Mouse (Mus musculus): Measurements from ENCODE around the gene Ninl. TPM values are rescaled to one million over a fixed set of nuclear protein-coding genes. Genes with fewer than 3 reads are reported as not detected.

The Ninl gene
- 5.0 and 6.8 TPM in 2 replicates for polyA plus RNA-seq (2015; fragmentation: Nextera tagmentation; extraction: Ambion mirVana)

DNA sequence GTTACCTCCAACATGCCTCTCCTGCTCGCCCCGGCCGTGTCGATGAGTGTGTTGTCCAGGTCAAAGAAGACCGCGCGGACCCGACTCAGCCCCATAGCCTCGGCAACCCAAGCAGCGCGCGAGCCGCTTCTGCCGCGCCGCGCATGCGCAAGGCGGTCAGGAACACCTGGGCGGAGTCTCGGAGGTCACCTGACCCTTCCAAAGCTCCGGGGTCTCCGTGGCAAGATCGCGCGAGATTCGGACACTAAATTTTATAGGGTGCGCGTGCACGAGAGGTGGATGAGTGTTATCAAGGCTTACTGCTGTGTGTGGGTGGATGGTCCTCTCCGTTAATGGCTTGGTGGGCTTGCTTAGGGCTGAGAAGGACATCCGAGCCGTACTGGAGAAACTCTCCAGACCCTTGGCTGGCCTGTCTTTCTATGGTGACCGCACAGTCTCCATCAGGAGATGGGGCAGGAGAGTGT, at the start of gene Ninl, which contains the start of gene Nanp:
Ninl (minus strand) TSS at position 151 of the 464 bp plus-strand sequence.
Nanp (minus strand) TSS at position 167 of the 464 bp plus-strand sequence.
- Histone ChIP-seq H3K4me2 (peak within 1 kb of the TSS; percentile 79), H3K4me3 (peak within 1 kb of the TSS; percentile 92), H3K27ac (peak within 1 kb of the TSS; percentile 73), H3K9me3 (no peaks in the 10 kb centered on the region), H3K4me1 (replicated peaks) (peaks cover 18% of the 10 kb centered on the region), H3K36me3 (no peaks in the 10 kb centered on the region), H3K9ac (peak within 1 kb of the TSS; percentile 97), H3K27me3 (no peaks in the 10 kb centered on the region)
- ATAC-seq (ENCODE audit: low FRiP score), result peak; percentile 97
- WGBS, result 2% methylated on average over 34 of the region's 34 CpGs

DNA sequence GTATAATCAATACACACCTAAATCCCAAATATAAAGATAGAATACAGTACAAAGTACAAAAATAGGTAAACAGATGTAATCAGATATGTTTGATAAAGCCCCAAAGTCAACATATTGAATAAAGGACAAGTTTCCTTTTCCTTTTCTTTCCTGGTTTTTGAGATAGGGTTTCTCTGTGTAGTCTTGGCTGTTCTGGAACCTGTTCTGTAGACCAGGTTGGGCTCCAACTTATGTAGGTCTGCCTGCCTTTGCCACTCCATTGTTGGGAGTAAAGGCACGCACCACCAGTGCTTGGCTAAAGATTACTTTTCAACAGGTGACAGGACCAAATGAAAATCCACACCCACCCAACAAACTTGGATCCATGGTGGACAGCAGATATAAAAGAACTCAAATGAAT, 17.5 kb upstream of the Ninl start:
- WGBS, result 97% methylated on average over 1 of the region's 1 CpGs
- no peaks in the 10 kb centered on the region for H3K27me3 ChIP-seq
- peaks cover 3% of the 10 kb centered on the region; the same call in 1 of the 2 replicates for H3K9me3 ChIP-seq
- no peak overlapping the region for H3K9ac ChIP-seq
- no peak overlapping the region for H3K4me3 ChIP-seq
- no peaks in the 10 kb centered on the region for H3K4me1 ChIP-seq (replicated peaks)
- no peaks in the 10 kb centered on the region for H3K36me3 ChIP-seq
- ATAC-seq (ENCODE audit: low FRiP score), result no peak
- H3K27ac ChIP-seq, result no peak overlapping the region
- H3K4me2 ChIP-seq, result no peak overlapping the region

DNA sequence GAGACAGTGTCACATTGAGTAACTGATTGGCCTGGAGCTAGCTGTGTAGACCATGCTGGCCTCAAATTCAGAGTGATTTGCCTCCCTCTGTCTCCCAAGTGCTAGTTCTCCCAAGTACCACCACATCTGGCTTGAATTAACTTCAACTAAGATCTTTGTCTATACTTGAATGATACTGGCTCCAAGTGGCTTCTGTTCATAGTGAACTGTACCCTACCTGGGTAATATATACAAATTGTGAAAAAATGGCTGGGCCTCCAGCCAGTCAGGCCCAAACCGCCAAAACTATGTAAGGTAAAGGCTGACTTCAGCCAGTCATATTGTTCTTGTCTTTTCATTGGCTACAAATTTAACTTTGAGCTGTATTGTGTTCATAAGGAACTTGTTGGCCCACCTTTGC, 1.2 kb upstream of the Ninl start:
- Histone ChIP-seq H3K4me3 (no peak overlapping the region), H3K4me1 (replicated peaks) (peaks cover 18% of the 10 kb centered on the region), H3K9ac (no peak overlapping the region), H3K9me3 (no peaks in the 10 kb centered on the region), H3K36me3 (no peaks in the 10 kb centered on the region), H3K4me2 (0 out of 2 replicates have a peak overlapping the region, but pooled peaks have one; percentile 79), H3K27me3 (no peaks in the 10 kb centered on the region), H3K27ac (no peak overlapping the region)
- WGBS, result 85% methylated on average over 1 of the region's 1 CpGs
- no peak for ATAC-seq (ENCODE audit: low FRiP score)

DNA sequence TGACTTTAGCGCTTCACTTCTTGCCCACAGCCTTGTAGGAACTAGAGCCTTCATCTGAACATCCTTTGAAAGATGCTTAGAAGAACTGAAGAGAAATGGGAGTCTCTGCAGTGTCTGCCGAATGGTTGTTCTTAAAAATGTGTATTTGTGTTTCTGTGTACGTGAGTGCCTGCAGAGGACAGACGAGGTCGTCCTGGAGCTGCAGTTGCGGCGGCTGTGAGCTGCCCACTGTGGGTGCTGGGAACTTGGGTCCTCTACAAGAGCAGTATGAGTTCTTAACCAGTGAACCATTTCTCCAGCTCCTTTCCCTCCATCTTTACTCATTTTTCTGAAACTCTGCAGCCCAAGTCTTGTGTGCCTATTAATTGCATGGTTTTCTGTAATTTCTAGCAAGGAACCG, 544 bp upstream of the Ninl start:
- Histone ChIP-seq H3K9me3 (no peaks in the 10 kb centered on the region), H3K27me3 (no peaks in the 10 kb centered on the region), H3K36me3 (no peaks in the 10 kb centered on the region), H3K4me1 (replicated peaks) (peaks cover 18% of the 10 kb centered on the region), H3K9ac (peak overlapping the region; percentile 97), H3K4me3 (peak overlapping the region; percentile 92), H3K27ac (peak overlapping the region; percentile 67; the same call in 1 of the 2 replicates), H3K4me2 (peak overlapping the region; percentile 79)
- peak; percentile 52 for ATAC-seq (ENCODE audit: low FRiP score)
- WGBS, result 40% methylated on average over 8 of the region's 8 CpGs

DNA sequence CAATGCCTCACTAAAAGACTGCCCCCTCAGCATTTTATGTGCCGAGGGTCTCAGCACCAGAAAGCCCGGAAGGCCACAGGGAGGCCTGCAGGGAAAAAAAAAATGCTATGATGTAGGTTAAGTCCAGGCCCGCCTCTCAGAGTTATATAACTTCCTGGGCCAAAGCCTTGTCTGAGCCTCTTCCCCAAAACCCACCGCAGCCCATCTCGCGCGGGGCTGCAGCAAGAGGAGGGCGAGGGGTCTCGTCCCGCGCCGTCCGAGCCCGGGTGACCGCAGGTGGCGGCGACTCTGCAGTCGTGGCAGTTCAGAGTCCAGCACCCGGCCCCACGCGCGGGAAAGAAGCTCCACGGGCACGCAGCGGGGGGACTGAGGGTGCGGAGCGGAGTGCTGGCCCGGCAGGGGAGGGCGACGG, 365 bp downstream of the Ninl start:
- ATAC-seq (ENCODE audit: low FRiP score), result no peak
- WGBS, result under 1% methylated on average over 30 of the region's 30 CpGs
- no peaks in the 10 kb centered on the region for H3K36me3 ChIP-seq

DNA sequence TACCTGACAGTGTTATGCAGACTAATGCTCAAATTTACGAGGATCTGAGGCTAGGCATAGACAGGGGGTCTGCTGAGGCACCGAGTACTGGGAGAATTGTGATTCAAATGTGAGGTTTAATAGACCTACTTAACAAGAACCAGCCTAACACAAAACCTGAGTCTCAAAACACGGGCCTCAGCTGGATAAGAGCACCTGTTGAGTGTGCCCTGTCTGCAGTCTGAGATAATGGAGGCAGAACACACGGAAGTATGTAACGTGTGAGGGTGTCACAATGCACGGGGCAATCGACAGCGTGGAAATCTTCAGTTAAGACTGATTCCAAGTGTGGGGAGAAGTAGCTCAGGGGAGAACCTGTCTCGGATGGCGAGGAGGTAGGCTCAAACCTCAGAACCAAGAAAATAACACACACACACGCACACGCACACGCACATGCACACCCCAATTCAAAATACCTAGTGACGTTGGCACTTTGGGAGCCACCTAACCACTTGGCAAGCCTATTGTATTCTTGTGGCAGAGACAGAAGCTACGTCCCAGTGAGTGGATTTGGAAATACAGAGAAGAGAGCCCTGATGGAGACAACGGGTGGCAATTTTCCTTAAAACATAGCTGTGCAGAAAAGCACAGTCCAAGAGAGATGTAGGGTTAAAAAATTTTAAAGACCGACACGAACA, 1.2 kb downstream of the Ninl start:
- no peaks in the 10 kb centered on the region for H3K36me3 ChIP-seq
- peaks cover 18% of the 10 kb centered on the region for H3K4me1 ChIP-seq (replicated peaks)
- peak overlapping the region; percentile 92 for H3K4me3 ChIP-seq
- 0 out of 2 replicates have a peak overlapping the region, but pooled peaks have one; percentile 73 for H3K27ac ChIP-seq
- 69% methylated on average over 18 of the region's 18 CpGs for WGBS
- no peaks in the 10 kb centered on the region for H3K9me3 ChIP-seq
- H3K9ac ChIP-seq, result peak overlapping the region; percentile 97
- no peak for ATAC-seq (ENCODE audit: low FRiP score)
- peak overlapping the region; percentile 79 for H3K4me2 ChIP-seq
- no peaks in the 10 kb centered on the region for H3K27me3 ChIP-seq

More for the DNA sequence above, 365 bp downstream of the Ninl start:
- Histone ChIP-seq H3K4me2 (peak overlapping the region; percentile 79), H3K4me1 (replicated peaks) (peaks cover 18% of the 10 kb centered on the region), H3K27me3 (no peaks in the 10 kb centered on the region), H3K4me3 (peak overlapping the region; percentile 92), H3K9ac (peak overlapping the region; percentile 97), H3K27ac (peak overlapping the region; percentile 73), H3K9me3 (no peaks in the 10 kb centered on the region)

DNA sequence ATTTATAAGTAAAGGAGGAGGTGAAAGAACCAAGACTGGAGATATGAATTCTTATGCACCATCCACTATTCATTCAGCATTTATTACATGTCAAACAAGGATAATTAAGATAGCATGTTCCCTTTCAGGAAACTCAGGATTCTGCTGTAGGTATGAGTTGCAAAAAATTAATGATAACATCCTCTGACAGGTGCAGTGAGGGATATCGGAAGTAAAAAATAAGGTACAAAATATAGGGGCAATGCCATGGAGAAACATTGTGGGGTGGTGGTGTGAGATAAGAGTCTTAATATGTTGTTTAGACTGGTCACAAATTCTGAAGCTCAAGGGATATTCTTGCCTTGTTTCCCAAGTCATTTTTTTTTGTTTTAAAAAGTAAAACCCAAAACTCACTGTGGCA, 1.9 kb downstream of the Ninl start:
- H3K9me3 ChIP-seq, result no peaks in the 10 kb centered on the region
- H3K4me3 ChIP-seq, result no peak overlapping the region
- no peak overlapping the region for H3K9ac ChIP-seq
- no peaks in the 10 kb centered on the region for H3K36me3 ChIP-seq
- H3K4me1 ChIP-seq (replicated peaks), result peaks cover 18% of the 10 kb centered on the region
- ATAC-seq (ENCODE audit: low FRiP score), result no peak
- no peaks in the 10 kb centered on the region for H3K27me3 ChIP-seq
- WGBS, result 95% methylated on average over 1 of the region's 1 CpGs
- H3K4me2 ChIP-seq, result no peak overlapping the region
- H3K27ac ChIP-seq, result no peak overlapping the region

DNA sequence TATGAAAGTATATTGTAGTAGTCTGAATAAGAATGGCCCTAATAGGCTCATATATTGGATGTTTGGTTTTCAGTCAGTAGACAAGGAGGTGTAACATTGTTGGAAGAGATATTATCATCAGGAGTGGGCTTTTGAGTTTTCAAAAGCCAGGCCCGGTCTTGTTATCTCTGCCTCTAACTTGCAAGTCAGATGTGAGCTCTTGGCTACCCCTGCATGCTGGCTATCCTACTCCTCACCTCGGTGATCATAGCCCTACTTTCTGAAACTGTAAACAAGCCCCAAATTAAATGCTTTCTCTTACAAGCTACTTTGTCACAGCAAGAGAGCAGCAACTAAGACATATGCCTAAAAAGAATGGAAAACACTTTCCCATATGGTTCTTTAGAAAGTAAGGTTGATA, 2.5 kb downstream of the Ninl start:
- Histone ChIP-seq H3K4me2 (no peak overlapping the region), H3K27ac (no peak overlapping the region), H3K4me3 (no peak overlapping the region), H3K27me3 (no peaks in the 10 kb centered on the region), H3K4me1 (replicated peaks) (peaks cover 18% of the 10 kb centered on the region), H3K36me3 (no peaks in the 10 kb centered on the region), H3K9ac (no peak overlapping the region), H3K9me3 (no peaks in the 10 kb centered on the region)
- WGBS, result 97% methylated on average over 2 of the region's 2 CpGs
- ATAC-seq (ENCODE audit: low FRiP score), result no peak

DNA sequence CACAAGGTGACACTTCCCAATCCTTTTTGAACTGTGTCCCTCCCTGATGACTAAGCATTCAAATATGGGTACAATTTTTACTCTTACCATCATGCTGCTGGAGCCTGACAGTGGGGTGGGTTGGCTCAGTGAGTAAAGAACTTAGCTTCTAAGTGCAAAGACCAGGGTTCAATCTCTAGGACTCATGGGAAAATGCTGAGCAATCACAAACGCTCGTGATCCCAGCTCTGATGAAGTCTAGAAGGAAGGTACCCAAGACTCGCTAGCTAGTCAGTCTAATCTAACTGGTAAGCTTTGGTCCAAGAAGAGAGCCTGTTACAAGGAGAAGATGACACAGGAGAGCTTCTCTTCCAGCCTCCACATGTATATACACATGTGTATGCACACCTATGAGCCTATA, 4.7 kb downstream of the Ninl start:
- Histone ChIP-seq H3K27ac (no peak overlapping the region), H3K9ac (no peak overlapping the region), H3K4me2 (no peak overlapping the region), H3K4me3 (no peak overlapping the region), H3K27me3 (no peaks in the 10 kb centered on the region), H3K36me3 (peaks cover under 1% of the 10 kb centered on the region; the same call in 1 of the 2 replicates), H3K4me1 (replicated peaks) (peaks cover 14% of the 10 kb centered on the region), H3K9me3 (no peaks in the 10 kb centered on the region)
- no peak for ATAC-seq (ENCODE audit: low FRiP score)
- 93% methylated on average over 3 of the region's 3 CpGs for WGBS

DNA sequence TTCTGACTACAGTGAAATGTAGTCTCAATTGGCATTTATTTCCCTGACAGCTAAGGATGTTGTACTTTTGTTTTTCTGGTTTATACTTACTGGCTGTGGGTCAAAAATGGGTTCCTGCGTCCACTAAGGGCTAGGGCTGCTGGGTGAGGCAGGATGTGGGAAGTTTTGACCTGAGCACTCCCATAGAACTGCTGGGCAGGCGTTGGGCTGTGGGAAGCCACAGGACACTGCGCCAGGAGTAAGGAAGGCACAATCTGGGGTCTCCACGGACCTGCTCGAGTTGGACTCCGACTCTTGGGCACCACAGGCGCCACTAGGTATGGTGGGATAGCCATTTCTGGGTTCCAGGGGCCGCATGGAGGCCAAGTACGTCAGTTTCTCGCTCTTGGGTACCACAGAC, 18.0 kb downstream of the Ninl start:
- 93% methylated on average over 10 of the region's 10 CpGs for WGBS
- no peaks in the 10 kb centered on the region for H3K4me1 ChIP-seq (replicated peaks)
- H3K9me3 ChIP-seq, result no peaks in the 10 kb centered on the region
- no peak overlapping the region for H3K4me2 ChIP-seq
- no peak for ATAC-seq (ENCODE audit: low FRiP score)
- no peaks in the 10 kb centered on the region for H3K36me3 ChIP-seq
- H3K4me3 ChIP-seq, result no peak overlapping the region
- H3K27me3 ChIP-seq, result no peaks in the 10 kb centered on the region
- no peak overlapping the region for H3K27ac ChIP-seq
- H3K9ac ChIP-seq, result no peak overlapping the region

DNA sequence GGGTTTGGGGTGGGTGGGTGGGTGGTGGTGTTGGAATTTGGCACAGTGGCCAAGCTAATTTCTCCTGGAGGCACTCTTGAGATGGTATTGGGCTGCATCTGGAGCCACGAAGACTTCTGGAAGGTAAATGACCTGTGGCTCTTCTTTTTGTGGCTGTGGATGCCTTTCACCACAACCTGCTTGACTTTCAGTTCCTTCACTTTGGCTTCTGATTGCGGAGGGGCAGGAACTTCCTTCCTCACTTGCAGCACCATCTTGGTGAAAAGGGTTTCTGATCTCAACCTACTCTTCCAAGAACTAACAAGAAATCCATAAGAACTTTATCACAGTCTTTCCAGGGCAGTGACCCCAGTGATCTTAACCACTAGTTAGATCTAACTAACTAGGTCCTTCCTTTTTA, 23.9 kb downstream of the Ninl start:
- Histone ChIP-seq H3K9me3 (no peaks in the 10 kb centered on the region), H3K27ac (no peak overlapping the region), H3K4me1 (replicated peaks) (no peaks in the 10 kb centered on the region), H3K4me3 (no peak overlapping the region), H3K27me3 (0 out of 2 replicates have a peak, but pooled peaks cover 6% of the 10 kb centered on the region), H3K36me3 (no peaks in the 10 kb centered on the region), H3K9ac (no peak overlapping the region), H3K4me2 (no peak overlapping the region)
- 88% methylated on average over 2 of the region's 2 CpGs for WGBS
- no peak for ATAC-seq (ENCODE audit: low FRiP score)

DNA sequence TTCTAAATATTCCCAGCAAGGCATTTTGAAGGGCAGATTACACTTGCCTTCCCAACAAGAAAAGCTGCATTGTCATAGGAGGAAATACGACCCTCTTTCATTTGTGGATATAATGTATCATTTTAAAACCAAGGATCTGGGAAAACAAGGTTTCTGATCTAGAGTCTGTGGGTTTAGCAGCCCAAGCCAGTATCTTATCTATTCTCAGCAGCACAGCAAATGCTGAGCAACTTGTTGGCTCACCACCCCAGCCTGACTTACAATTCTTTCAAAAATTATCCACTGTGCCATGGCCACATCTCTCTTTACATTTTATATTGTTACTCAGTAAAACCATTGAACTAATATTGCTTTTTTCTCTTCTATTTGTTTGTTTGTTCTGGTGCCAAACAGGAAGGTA, 27.9 kb downstream of the Ninl start:
- Histone ChIP-seq H3K4me3 (no peak overlapping the region), H3K9ac (no peak overlapping the region), H3K4me2 (no peak overlapping the region), H3K9me3 (no peaks in the 10 kb centered on the region), H3K27me3 (0 out of 2 replicates have a peak, but pooled peaks cover 10% of the 10 kb centered on the region), H3K27ac (no peak overlapping the region), H3K4me1 (replicated peaks) (peaks cover 25% of the 10 kb centered on the region), H3K36me3 (no peaks in the 10 kb centered on the region)
- ATAC-seq (ENCODE audit: low FRiP score), result no peak
- WGBS, result 85% methylated on average over 1 of the region's 1 CpGs

Data from hindbrain, embryonic 13.5 days (tissue).